Mouse (Mus musculus): ENCODE results near the gene Ube2s. TPM values are rescaled to one million over a fixed set of nuclear protein-coding genes. Genes with fewer than 3 reads are reported as not detected.

The Ube2s gene
- total RNA-seq, 2 experiments from 2014 or later = 103 to 123 TPM

Other genes with a start within 250 kb of the Ube2s start
- under 1 TPM; 0.35 to 0.36 TPM for gene Ptprh, start 208.5 kb downstream of the Ube2s start, total RNA-seq (2021)
- 10 to 100 TPM; 15.0 to 18.4 TPM for gene Tmem86b, start 181.2 kb downstream of the Ube2s start, total RNA-seq (2021)
- 100 to 1,000 TPM; 140 TPM for gene Ppp6r1, start 153.6 kb downstream of the Ube2s start, total RNA-seq (2021)
- 10 to 100 TPM; 89.0 to 94.8 TPM for gene Hspbp1, start 127.5 kb downstream of the Ube2s start, total RNA-seq (2021)
- 100 to 1,000 TPM; 306 to 327 TPM for gene Brsk1, start 122.0 kb downstream of the Ube2s start, total RNA-seq (2021)
- gene Tmem150b, start 87.3 kb downstream of the Ube2s start, total RNA-seq (2021) = not detected
- 10 to 100 TPM; 38.9 to 44.2 TPM for gene Kmt5c, start 72.5 kb downstream of the Ube2s start, total RNA-seq (2021)
- 1 to 10 TPM; 4.7 to 8.6 TPM for gene Cox6b2, start 59.5 kb downstream of the Ube2s start, total RNA-seq (2021)
- not detected for gene Fam71e2, start 41.3 kb downstream of the Ube2s start, total RNA-seq (2021)
- gene Il11, start 29.7 kb downstream of the Ube2s start, total RNA-seq (2021) = under 1 TPM; 0.21 to 0.38 TPM
- gene Tmem190, start 29.7 kb downstream of the Ube2s start, total RNA-seq (2021) = not detected
- 1 to 10 TPM; 2.4 to 2.6 TPM for gene Tmem238, start 22.9 kb downstream of the Ube2s start, total RNA-seq (2021)
- 100 to 1,000 TPM; 498 to 526 TPM for gene Rpl28, start 19.7 kb downstream of the Ube2s start, total RNA-seq (2021)
- 100 to 1,000 TPM; 134 to 137 TPM for gene Shisa7, start 32.1 kb upstream of the Ube2s start, total RNA-seq (2021)
- 1 to 10 TPM; 3.2 to 5.5 TPM for gene Isoc2b, start 57.7 kb upstream of the Ube2s start, total RNA-seq (2021)
- 1 to 10 TPM; 8.9 to 9.8 TPM for gene Isoc2a, start 64.6 kb upstream of the Ube2s start, total RNA-seq (2021)
- gene Gm36210, start 93.9 kb upstream of the Ube2s start, total RNA-seq (2021) = under 1 TPM; 0.41 to 0.44 TPM
- gene Zfp628, start 102.6 kb upstream of the Ube2s start, total RNA-seq (2021) = 10 to 100 TPM; 11.5 to 14.6 TPM
- 10 to 100 TPM; 67.8 to 76.2 TPM for gene Nat14, start 109.4 kb upstream of the Ube2s start, total RNA-seq (2021)
- 1 to 10 TPM; 2.7 to 2.8 TPM for gene Ssc5d, start 113.2 kb upstream of the Ube2s start, total RNA-seq (2021)
- not detected for gene Sbk2, start 151.8 kb upstream of the Ube2s start, total RNA-seq (2021)
- under 1 TPM; 0.44 to 0.67 TPM for gene Sbk3, start 158.6 kb upstream of the Ube2s start, total RNA-seq (2021)
- 10 to 100 TPM; 36.9 to 39.0 TPM for gene Zfp579, start 183.6 kb upstream of the Ube2s start, total RNA-seq (2021)
- 1 to 10 TPM; 5.7 to 6.4 TPM for gene Zfp524, start 201.8 kb upstream of the Ube2s start, total RNA-seq (2021)
- gene Fiz1, start 202.1 kb upstream of the Ube2s start, total RNA-seq (2021) = 10 to 100 TPM; 21.4 to 27.7 TPM
- gene Gm44973, start 202.9 kb upstream of the Ube2s start, total RNA-seq (2021) = not detected
- gene Zfp865, start 207.8 kb upstream of the Ube2s start, total RNA-seq (2021) = 10 to 100 TPM; 34.6 to 35.8 TPM
- gene Ccdc106, start 208.0 kb upstream of the Ube2s start, total RNA-seq (2021) = 10 to 100 TPM; 65.6 to 67.2 TPM
- not detected for gene 4632433K11Rik, start 221.5 kb upstream of the Ube2s start, total RNA-seq (2021)
- 1 to 10 TPM; 5.3 to 7.0 TPM for gene Zfp784, start 225.9 kb upstream of the Ube2s start, total RNA-seq (2021)
- 10 to 100 TPM; 57.8 to 63.2 TPM for gene Zfp580, start 238.9 kb upstream of the Ube2s start, total RNA-seq (2021)
- 100 to 1,000 TPM; 163 to 176 TPM for gene U2af2, start 249.6 kb upstream of the Ube2s start, total RNA-seq (2021)

All from layer of hippocampus, postnatal 14 days (tissue).